Mouse (Mus musculus): Measurements from ENCODE around the gene Stra8.

The Stra8 gene

DNA sequence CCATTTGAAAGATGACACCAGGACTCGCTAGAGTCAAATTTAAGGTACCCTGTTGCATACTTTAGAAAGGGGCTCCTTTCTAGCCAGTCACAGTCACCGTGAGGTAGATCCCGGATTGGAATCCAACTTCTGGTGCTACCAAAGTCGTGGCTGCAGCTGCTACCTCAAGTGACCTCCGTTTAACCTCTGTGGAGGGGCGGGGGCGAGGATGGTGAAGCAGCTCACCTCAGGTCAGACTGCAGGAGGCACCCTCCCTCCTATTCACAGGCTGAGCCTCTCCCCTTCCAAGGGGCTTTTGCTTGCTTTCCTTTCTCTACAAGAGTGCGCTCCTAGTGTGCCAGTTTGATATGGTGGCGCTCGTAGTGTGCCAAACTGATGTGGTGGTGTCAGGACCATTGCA lies at the start of gene Stra8:
TSS of gene Stra8 (plus strand) at position 208 of the 400 bp plus-strand sequence.
- 70% methylated on average over 10 of the region's 10 CpGs for WGBS

DNA sequence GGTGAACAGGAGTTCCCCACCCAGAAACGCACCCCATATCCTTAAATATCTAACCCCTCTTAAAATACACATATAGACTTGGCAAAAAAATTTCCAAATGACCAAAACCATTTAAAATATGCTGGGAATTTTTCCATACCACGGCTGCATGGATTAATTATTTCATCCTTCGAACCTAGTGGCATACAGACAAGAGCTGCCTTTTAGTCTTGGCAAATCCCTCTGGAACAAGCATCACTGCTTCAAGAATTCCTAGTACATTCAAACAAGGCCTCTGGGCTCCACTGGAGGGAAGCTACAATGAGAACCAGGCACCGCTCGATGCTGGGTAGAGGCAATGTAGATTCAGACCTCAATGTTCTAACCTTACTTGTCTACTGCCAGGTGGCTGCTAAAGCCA lies 49.2 kb upstream of the Stra8 start:
- whole genome bisulfite sequencing, result 76% methylated on average over 5 of the region's 5 CpGs

DNA sequence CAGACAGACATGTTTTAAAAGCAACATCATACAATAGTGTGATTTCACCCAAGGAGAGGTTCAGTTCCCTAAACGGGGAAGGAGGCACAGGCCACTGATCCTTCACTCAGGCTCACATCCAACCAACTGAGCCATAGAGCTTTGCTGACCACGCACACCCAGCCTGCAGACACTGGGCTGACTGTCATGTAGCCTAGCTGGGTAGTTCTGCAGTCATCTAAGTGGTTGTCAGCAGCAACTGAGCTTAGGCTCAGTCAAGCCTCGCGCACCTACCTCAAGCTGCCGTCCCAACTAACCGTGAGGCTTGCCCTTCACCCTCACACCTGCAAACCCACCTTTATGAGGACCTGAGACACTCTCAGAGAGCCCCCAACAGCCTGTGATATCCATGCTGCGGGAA lies 48.0 kb upstream of the Stra8 start:
- WGBS, result 93% methylated on average over 7 of the region's 7 CpGs

DNA sequence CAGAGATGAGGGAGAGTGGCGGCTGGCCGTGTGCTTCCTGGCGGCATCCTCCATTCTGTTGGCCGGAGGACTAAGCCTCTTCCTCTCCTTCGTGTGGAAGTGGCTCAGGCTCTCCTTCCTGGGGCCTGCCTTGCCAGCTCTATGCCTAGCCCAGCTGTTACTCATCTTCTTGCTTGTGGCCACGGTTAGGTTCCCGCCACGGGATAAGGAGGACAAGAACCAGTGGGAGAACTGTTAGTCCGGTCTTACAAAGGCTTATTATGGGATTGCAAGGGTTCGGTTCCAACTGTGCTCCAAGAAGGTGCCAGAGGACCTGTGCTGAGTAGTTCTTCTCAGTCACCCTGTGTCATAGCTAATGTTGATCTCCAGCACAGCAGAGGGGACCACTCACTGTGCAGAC lies 47.1 kb upstream of the Stra8 start:
- 91% methylated on average over 10 of the region's 10 CpGs for WGBS

DNA sequence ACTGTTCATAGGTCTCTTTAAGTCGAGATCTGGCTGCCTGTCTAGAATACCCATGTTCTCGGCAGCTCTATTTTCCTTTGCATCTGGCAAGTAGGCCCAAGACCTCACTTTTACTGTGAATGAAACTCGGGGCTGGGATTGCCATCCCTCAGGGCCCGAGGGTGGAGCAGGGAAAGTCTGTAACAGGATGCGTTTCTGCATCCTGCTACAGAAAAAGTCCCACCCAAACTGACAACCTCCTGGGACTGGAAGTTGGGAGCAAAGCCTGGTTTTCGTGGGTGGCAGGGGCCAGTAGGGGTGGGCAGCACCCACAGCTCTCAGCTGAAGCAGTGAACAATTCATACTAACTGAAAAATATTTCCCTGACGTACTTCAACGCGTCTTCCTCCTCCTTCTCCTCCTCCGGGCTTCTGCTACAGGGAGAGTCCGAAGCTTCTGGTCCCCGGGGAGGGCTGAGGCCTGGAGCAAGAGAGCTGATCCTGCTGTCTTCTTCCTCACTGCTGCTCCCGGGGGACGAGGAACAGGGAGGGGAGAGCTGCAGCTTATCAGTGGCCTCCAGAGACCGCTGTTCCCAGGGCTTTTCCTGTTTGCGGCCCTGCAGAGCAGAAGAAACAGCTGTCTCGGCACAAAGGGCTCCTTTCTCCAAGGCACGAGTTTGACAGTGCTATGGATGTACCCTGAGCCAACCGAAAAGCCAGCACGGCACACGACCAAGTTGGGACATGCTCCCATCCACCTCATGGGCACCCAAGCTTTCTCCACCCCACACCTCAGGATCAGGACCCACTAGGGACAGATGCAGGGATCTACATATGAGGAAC lies 45.7 kb upstream of the Stra8 start:
- WGBS, result 46% methylated on average over 21 of the region's 21 CpGs

GRCm38 (mm10) chr6:34875268-34875761 lies 44.6 kb upstream of the Stra8 start:
- 70% methylated on average over 15 of the region's 15 CpGs for WGBS

- 71% methylated on average over 12 of the region's 12 CpGs for WGBS
Measured at GRCm38 (mm10) chr6:34875966-34876834, 43.8 kb upstream of the Stra8 start.

- 55% methylated on average over 2 of the region's 2 CpGs for WGBS
Measured at GRCm38 (mm10) chr6:34876835-34877156, 43.2 kb upstream of the Stra8 start.

DNA sequence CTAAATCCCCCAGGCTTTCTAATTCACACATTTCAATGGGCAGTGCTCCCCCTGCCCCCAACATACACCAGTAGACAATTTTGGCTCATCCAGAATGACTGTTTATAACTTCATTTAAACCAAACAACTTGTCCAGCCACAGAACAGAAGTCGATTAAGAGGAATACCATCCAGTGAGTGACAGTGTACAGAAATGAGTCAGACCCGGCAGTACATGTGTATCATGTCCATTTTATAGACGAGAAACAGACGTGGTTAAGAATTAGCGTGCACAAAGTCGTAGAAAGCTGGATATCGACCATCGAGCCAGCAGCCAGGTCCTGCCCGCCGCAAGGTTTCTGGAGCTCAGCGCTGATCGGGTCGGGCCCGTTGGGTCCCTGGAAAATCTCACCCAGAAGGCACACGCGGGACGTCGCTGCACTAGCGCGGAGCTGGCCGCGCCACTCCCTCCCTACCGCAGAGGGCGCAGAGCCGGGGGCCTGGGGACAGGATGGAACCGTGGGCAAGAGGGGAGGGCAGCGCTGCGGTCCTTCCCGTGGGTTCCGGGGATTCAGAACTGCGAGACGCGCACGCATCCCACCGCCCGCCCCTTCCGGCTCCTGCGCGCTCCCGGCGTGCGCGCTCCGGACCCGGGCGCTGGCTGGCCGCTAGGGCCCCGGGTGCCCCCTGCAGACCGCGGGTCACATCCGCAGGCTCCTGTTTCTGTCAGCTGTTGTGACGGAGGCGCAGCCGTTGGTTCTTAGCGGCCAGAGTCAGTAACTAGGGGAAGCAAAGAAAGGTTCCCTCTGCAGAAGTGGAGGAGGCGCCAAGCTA lies 42.2 kb upstream of the Stra8 start, which contains the start of gene Cyren:
TSS of gene Cyren (minus strand) at position 552 of the 813 bp plus-strand sequence.
- under 1% methylated on average over 56 of the region's 56 CpGs for WGBS

- WGBS, result 90% methylated on average over 16 of the region's 16 CpGs
Measured at GRCm38 (mm10) chr6:34879101-34879740, 40.7 kb upstream of the Stra8 start.

DNA sequence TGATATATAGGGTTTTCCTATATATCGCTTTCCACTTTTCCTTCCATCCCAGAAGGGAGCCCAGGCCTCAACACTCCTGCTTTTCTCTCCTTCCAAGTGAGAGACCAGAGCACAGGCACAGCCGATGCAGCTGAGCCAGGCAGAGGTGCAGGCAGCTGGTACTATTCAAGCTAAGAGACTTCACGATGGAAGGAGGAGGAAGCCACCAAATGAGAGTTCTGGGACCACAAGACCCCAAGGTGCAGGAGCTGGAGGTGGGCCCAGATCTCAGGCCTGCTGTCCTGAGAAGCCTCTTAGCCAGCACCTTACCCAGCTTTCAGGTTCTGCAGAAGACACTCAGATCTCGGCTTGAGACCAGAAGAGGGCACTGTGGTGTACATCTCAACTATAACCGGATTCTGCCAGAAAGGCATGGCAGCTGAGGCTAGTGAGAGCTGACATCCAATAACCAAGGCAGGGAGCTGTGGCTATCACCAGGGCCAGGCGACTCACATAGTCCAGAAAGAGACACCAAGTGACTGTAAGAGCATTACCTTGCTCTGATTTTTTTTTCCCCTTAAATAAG lies 40.0 kb upstream of the Stra8 start:
- WGBS, result 49% methylated on average over 6 of the region's 6 CpGs

GRCm38 (mm10) chr6:34884724-34885123 lies 35.2 kb upstream of the Stra8 start:
- 92% methylated on average over 7 of the region's 7 CpGs for WGBS

DNA sequence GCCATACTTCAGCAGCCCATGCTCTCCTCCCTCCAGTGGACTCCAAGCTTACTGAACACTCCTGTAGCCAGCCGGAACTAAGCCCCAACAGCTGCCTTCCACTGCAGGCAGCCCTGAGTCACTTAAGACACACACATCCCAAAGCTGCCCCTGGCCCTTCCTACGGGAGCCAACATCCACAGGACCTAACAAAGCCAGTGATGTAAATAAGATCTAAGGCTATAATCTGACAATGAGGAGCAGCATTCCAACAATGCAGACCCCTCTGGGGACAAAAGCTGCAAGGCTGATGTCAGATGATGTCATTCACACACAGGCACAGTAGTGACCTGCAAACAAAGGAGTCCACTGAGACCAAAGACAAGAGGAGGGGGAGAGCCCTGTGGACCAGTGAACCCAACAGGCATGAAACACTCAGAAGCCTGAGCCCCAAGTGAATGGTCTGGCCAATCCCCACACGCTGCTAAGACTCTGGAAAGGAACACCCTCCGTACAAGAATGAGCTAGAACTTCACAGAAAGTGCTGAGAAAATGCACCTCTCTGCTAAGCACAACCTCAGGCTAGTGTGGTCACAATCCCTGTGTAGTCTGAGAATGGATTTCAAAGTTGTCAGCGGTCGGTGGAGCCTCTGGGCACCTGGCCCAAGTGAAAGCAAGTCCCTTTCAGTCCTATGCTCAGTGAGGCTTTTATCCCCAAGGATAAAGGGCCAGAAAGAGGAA lies 32.7 kb upstream of the Stra8 start:
- WGBS, result 74% methylated on average over 6 of the region's 6 CpGs

GRCm38 (mm10) chr6:34889185-34889584 lies 30.8 kb upstream of the Stra8 start:
- 75% methylated on average over 4 of the region's 4 CpGs for whole genome bisulfite sequencing

DNA sequence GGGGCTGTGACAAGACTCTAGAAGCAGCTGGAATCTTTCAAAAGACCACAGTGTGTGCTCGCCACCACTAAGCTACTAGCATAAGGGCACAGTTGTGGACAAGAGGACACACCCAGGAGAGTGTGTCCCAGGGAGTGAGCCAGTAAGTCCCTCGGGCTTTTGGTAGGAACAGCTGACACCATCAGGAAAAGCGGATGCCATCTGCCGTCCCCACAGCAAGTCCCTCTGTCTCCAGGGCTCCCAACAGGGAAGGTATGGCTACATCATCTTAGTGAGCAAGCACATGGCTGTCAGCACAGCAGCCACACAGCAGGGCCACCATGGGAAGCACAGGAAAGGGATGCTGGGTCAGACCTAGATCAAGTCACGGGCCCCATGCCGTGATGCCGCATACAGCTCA lies 24.4 kb upstream of the Stra8 start:
- 80% methylated on average over 7 of the region's 7 CpGs for WGBS

GRCm38 (mm10) chr6:34896168-34896780 lies 23.7 kb upstream of the Stra8 start:
- 70% methylated on average over 16 of the region's 16 CpGs for WGBS

DNA sequence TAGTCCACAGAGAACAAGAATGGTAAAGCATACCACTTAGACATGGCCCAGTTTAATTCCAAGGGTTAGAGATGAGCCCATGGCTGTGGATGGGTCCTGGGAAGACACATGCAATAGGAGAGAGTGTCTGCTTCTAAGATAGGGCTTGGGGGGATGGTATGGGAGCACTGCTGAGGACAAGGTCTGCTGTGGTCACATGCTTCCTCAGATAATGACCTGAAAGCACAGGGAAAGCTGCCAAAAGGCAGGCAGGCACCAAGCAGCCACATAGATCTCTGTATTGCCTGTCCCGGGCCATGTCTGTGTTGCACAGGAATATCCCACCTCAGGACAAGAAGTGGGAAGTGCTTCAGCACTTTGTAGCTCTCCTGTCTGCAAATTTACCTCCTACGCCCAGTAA lies 20.8 kb upstream of the Stra8 start:
- 88% methylated on average over 2 of the region's 2 CpGs for WGBS

DNA sequence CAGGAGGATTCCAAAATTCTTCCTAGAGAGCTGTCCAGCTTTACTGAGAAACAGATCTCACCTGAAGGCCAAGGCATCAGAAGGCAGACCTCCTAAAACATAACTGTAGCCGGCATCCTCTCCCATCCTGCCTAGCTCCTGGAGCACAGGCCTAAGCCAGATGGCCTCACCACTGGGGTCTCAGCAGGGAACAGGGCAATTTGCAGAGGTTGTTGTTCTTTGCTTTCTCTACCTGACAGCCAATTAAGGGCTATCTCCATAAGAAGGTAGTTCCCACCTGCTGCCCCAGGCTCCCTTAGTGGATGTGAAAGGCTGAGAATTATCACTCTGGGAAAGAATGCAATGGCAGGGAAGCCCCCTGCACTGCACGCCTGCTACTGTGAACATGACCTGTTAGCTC lies 19.0 kb upstream of the Stra8 start:
- WGBS, result 97% methylated on average over 2 of the region's 2 CpGs

DNA sequence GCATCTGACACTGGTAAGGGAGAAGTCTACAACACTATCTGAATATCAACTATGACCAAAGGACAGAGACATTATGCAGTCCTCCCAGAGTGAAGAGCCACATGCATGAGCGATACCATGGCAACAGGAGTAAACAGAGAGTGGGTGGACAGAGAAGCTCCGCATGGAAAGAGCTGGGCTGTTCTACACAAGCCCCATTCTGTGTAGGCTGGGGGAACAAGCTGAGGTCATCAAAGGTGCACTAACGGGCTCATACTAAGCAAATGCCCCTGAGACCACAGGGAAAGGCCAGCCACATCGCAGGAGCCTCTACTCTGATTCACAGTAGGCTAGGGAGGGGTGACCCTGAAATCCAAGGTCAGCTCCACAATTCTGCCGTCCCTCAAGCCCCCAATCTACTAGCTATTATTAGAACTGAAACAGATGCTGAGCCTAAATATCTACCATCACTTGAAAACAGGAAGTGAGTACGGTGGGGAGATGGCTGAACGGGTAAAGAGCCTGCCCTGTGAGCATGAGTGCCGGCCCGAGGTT lies 18.0 kb upstream of the Stra8 start:
- 61% methylated on average over 9 of the region's 9 CpGs for WGBS

GRCm38 (mm10) chr6:34902578-34902977 lies 17.4 kb upstream of the Stra8 start:
- 88% methylated on average over 7 of the region's 7 CpGs for WGBS

All from cerebral cortex, adult 2 months (tissue).